Mouse (Mus musculus): ENCODE measurements around the gene Atp6ap2. TPM values are rescaled to one million over a fixed set of nuclear protein-coding genes. Genes with fewer than 3 reads are reported as not detected.

Atp6ap2 gene
- polyA plus RNA-seq, 1 experiment from 2014 or later = 100 TPM

DNA sequence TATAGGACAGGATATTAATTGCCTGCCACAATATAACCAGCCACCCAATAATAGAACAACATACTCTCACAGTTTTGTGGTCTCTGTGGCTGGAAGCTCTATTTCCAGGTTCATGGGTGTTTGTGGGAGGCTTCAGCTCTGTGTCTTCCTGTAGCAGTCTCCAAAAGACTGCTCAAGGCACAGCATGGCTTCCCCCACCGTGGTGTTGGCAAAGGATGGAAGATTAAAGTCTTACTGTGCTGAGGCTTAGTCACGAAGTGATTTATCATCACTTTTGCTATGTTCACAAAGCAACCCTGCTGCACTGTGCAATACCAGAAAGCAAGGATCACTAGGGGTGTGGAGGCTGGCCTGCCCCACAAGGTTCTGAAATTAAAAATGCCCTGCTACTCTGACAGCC, 66.3 kb downstream of the Atp6ap2 start:
- H3K9ac ChIP-seq (ENCODE audit: low read depth, low read length) = no peak overlapping the region
- no peaks in the 10 kb centered on the region for H3K9me3 ChIP-seq (ENCODE audit: control insufficient read depth, low read length)
- ATAC-seq (ENCODE audit: low FRiP score) (no peak), DNase-seq (ENCODE audit: low spot score) (no peak)
- H3K4me3 ChIP-seq (ENCODE audit: low read depth, low read length) = no peak overlapping the region
- WGBS = 73% methylated on average over 2 of the region's 2 CpGs
- H3K36me3 ChIP-seq (ENCODE audit: control insufficient read depth, insufficient read depth, low read length) = no peaks in the 10 kb centered on the region; the same call in 1 of the 2 replicates
- H3K27me3 ChIP-seq (ENCODE audit: control insufficient read depth, insufficient read depth, low read length) = no peaks in the 10 kb centered on the region
- no peak overlapping the region for H3K4me2 ChIP-seq (replicated peaks; ENCODE audit: low read depth, low read length)
- no peaks in the 10 kb centered on the region for H3K4me1 ChIP-seq (replicated peaks; ENCODE audit: control insufficient read depth, insufficient read depth, low read length)
- no peak overlapping the region for H3K27ac ChIP-seq (ENCODE audit: low read depth, low read length)

Other genes starting within 250 kb of the Atp6ap2 start
- gene 1810030O07Rik, start 85.9 kb downstream of the Atp6ap2 start, polyA plus RNA-seq (2014; fragmentation: Nextera tagmentation; extraction: Ambion mirVana) = 36.5 and 41.0 TPM in 2 replicates
- 23.0 and 27.8 TPM in 2 replicates for gene Med14, start 174.3 kb downstream of the Atp6ap2 start, polyA plus RNA-seq (2014; fragmentation: Nextera tagmentation; extraction: Ambion mirVana)